Mouse (Mus musculus): ENCODE data around the gene C1qtnf12.
A peak's percentile ranks its signal among the peaks of the same experiment; 100 is the strongest.

DNA sequence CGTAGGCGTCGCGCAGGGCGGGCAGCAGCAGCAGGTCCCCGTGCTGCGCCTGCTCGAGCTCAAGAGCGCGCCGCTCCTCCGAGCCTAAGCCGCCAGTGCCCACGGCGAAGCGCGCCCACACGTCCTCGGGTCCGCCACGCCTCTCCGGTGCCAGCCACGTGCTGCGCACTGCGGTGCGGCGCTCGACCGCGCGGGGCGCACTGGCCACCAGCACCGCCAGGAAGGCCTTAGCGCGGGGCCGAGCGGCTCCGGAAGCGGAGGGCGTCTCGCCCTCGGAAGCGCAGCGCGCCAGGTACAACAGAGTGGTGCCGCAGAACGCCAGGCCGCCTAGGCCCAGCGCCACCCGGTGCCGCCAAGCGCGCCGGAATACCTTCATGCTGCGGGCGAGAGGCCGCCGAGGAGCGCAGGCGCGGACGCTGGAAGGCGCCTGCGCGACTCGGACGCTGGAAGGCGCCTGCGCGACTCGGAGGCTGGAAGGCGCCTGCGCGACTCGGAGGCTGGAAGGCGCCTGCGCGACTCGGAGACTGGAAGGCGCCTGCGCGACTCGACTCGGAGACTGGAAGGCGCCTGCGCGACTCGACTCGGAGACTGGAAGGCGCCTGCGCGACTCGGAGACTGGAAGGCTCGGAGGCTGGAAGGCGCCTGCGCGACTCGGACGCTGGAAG is 30.3 kb downstream of the C1qtnf12 start, which contains the start of the genes B3galt6 and Sdf4:
- TF ChIP-seq CTCF (IDR thresholded peaks at IDR 0.05; ENCODE audit: extremely low read depth, insufficient read depth, low read length) (peak; percentile 44), POLR2A (IDR thresholded peaks at IDR 0.05; ENCODE audit: extremely low read depth, insufficient read depth, low read length) (peak; percentile 49; the same call in 1 of the 2 replicates)

Measured in cortical plate, adult 2 months (tissue).